Mouse (Mus musculus) lung, postnatal 0 days (tissue): Measurements from ENCODE around the gene Rph3al.

Source experiments
- CTCF ChIP-seq: IDR thresholded peaks from 2 replicates; pipeline ENCODE4 v1.5.1; 2016; ENCODE audit warnings: antibody characterized with exemption, mild to moderate bottlenecking
- EP300 ChIP-seq: IDR thresholded peaks from 2 replicates; pipeline ENCODE4 v1.6.1; 2016; ENCODE audit warnings: antibody characterized with exemption, mild to moderate bottlenecking, control low read depth

- TF ChIP-seq CTCF (no peak), EP300 (no peak)
Measured at GRCm38 (mm10) chr11:75827414-75827813, 110.8 kb downstream of the Rph3al start.
